Mouse (Mus musculus) stomach, postnatal 0 days (tissue): ENCODE measurements at regions not wholly inside any gene's neighbourhood (a gene's known extent, or its start where the extent isn't known, plus 50 kb on each side); places are given as distances from the start of the nearest gene placed in this dataset.
"Not testable (repeated sequence)": the region's sequence is repeated elsewhere in the genome, so short reads cannot be mapped to it uniquely, and the experiment has no call there.

ENCODE experiments used
- CTCF ChIP-seq: IDR thresholded peaks from 2 replicates; pipeline ENCODE4 v1.5.1; 2016; ENCODE audit warnings: antibody characterized with exemption, low read depth, mild to moderate bottlenecking, moderate library complexity
- EP300 ChIP-seq: optimal IDR thresholded peaks from 2 replicates; pipeline ENCODE3; 2016; ENCODE audit warnings: antibody characterized with exemption

GRCm38 (mm10) chr12:77086931-77087330 lies 124.9 kb upstream of the Max start:
- TF ChIP-seq CTCF, EP300: not testable (repeated sequence)
